Mouse (Mus musculus) gastrocnemius, postnatal 36 days (tissue): ENCODE measurements around the gene Rbpj. TPM values are rescaled to one million over a fixed set of nuclear protein-coding genes. Genes with fewer than 3 reads are reported as not detected.
"Not testable (repeated sequence)": the region's sequence is repeated elsewhere in the genome, so short reads cannot be mapped to it uniquely, and the experiment has no call there.

Experiments
- DNase-seq, 2 experiments: peaks; one replicate each; pipeline ENCODE4 v3.0.0; 2022
- intact Hi-C: fragments of 180-260 bp; cut with DNase I; formaldehyde crosslinking; loops from one replicate; pipeline ENCODE4 v1.15.1; 2025
- total RNA-seq, 2 experiments: library from RNA; stranded (reverse); gene quantifications; 2 replicates each; pipeline ENCODE4 v1.2.3; 2021

Rbpj gene
- total RNA-seq, 2 experiments from 2014 or later, result 14.1 to 23.8 TPM

GRCm38 (mm10) chr5:53543399-53543798, 77.4 kb downstream of the Rbpj start:
- intact Hi-C loops, result no loop called here
- no peak for DNase-seq

DNA sequence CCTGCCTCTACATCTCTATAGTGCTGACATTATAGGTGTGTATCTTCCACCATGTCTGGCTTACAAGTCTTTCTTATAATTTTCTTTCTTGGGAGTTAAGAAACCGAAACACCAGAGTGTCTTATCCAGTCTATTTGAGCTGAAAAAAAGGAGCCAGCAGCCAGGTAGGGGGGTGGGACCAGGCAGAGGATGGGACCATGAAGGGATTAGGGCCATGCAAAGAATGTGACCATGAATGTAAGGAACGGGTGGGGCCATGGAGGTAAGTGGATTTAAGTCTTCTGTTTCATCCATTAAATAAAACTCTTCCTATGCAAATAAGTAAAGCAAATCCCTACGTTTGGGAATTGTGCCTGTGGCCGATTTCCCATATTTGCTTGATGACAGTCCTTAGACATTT, 78.0 kb downstream of the Rbpj start:
- DNase-seq, result no peak
- intact Hi-C loops, result no loop called here

DNA sequence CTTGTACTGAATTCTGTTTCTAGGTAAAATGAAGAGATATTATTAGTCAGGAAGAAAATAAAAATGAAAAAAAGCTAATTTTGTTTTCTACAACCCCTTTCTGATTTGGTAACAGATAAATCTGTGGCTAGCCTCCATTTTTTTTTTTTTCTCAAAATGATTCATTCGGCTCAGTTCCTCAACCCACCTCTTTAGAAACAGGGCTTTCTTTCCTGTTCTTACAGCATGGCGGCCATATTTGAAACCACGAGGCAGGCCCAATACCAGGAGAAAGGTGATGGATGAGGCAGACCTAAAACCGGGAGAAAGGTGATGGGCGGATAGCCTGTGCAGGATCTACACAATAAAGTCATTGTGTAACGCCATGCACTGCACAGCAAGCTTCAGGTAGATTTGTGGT, 80.5 kb downstream of the Rbpj start:
- no peak for DNase-seq
- intact Hi-C loops, result no loop called here

DNA sequence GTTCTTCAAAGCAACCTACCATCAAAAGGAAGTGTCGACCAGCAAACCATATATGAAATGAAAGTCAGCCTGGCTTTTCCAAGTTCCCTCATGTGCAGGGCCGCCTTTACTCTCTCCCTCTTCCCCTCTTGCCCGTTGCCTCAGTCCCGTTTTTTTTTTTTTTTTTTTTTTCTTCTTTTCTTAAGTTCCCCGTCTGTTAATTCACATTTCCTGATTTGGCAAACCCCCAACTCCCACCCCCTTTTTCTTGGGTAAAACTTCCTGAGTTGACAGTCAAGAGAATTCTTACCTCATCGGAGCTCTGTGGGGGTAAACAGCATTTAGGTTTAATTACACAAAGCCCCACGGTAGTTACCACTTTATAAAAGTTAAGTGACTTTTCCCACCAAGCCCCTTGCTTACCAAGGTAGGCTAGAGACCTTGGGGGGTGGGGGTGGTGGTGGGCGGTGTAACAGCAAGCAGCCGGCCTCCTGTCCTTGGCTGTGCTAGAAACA, 81.1 kb downstream of the Rbpj start:
- intact Hi-C loops, result no loop called here
- DNase-seq, result no peak

GRCm38 (mm10) chr5:53550329-53550728, 84.4 kb downstream of the Rbpj start:
- DNase-seq, intact Hi-C loops: not testable (repeated sequence)

- intact Hi-C loops, result no loop called here
These were observed 85.4 kb downstream of the Rbpj start for GRCm38 (mm10) chr5:53551394-53551793.

GRCm38 (mm10) chr5:53551910-53552309, 86.0 kb downstream of the Rbpj start:
- no peak for DNase-seq
- intact Hi-C loops, result no loop called here

More at GRCm38 (mm10) chr5:53551394-53551793, 85.4 kb downstream of the Rbpj start:
- no peak for DNase-seq

- no peak for DNase-seq
- intact Hi-C loops, result no loop called here
These were observed 87.3 kb downstream of the Rbpj start for GRCm38 (mm10) chr5:53553281-53553680.

DNA sequence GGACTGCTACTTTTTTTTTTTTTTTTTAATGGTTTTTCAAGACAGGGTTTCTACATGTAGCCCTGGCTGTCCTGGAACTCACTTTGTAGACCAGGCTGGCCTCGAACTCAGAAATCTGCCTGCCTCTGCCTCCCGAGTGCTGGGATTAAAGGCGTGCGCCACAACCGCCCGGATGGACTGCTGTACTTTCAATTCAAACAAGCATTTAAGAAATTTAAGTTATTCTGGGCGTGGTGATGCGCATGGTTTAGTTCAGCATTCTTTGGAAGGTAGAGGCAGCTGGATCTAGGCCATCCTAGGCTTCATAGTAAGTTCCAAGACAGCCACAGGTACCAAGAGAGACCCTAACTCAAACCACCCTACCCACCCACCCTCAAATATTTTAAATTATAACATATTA, 88.2 kb downstream of the Rbpj start:
- intact Hi-C loops, result no loop called here
- DNase-seq, result no peak

DNA sequence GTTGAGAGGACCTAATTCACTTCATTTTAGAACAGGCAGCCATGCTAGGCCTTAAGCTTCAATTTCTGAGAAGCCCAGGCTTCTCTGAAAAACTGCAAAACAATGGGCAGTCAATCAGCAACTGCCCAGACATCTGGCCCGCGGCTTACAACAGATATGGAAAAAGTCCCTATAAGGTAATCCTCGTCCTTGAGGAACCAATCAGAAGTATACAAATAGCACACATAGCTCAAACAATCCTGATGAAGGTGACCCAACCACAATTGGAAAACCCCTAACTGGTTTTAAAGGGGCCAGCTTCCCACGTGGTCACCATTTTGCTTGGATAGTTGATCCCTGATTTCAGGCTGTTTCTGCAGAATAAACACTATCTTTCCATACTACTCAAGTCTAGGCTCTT, 89.0 kb downstream of the Rbpj start:
- no peak for DNase-seq
- intact Hi-C loops, result no loop called here

GRCm38 (mm10) chr5:53555474-53555873, 89.5 kb downstream of the Rbpj start:
- intact Hi-C loops, result no loop called here
- no peak for DNase-seq

GRCm38 (mm10) chr5:53555929-53556328, 90.0 kb downstream of the Rbpj start:
- no peak for DNase-seq
- intact Hi-C loops, result no loop called here

GRCm38 (mm10) chr5:53557544-53558260, 91.8 kb downstream of the Rbpj start:
- DNase-seq, result no peak
- intact Hi-C loops, result no loop called here

- DNase-seq, result no peak
- intact Hi-C loops, result no loop called here
These were observed 95.2 kb downstream of the Rbpj start for GRCm38 (mm10) chr5:53561160-53561559.

DNA sequence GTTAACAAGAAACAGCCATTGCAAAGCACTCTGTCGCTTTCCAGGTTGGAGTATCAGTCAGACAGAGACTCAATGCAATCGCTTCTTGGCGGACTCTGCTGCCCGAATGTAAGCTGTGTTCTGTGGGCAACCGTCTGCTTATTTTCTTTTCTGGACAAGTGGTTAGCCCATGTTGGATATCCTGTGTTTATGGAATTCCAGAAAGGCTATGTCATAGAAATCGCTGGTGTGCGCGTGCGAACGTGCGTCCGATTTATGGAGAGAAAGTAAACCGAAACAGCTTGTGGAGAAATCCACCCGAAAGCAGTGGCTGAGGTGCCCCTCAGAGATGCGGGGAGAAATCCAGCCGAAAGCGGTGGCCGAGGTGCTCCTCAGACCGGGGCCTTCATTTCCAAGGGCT, 98.4 kb downstream of the Rbpj start:
- DNase-seq, result no peak
- intact Hi-C loops, result no loop called here

GRCm38 (mm10) chr5:53565213-53565794, 99.4 kb downstream of the Rbpj start:
- intact Hi-C loops, result no loop called here
- DNase-seq, result no peak

GRCm38 (mm10) chr5:53566485-53567083, 100.6 kb downstream of the Rbpj start:
- no peak for DNase-seq
- intact Hi-C loops, result no loop called here

GRCm38 (mm10) chr5:53572496-53572895, 106.5 kb downstream of the Rbpj start:
- intact Hi-C loops, result no loop called here
- no peak for DNase-seq

GRCm38 (mm10) chr5:53574883-53575442, 109.0 kb downstream of the Rbpj start:
- intact Hi-C loops, result no loop called here
- DNase-seq, result no peak

DNA sequence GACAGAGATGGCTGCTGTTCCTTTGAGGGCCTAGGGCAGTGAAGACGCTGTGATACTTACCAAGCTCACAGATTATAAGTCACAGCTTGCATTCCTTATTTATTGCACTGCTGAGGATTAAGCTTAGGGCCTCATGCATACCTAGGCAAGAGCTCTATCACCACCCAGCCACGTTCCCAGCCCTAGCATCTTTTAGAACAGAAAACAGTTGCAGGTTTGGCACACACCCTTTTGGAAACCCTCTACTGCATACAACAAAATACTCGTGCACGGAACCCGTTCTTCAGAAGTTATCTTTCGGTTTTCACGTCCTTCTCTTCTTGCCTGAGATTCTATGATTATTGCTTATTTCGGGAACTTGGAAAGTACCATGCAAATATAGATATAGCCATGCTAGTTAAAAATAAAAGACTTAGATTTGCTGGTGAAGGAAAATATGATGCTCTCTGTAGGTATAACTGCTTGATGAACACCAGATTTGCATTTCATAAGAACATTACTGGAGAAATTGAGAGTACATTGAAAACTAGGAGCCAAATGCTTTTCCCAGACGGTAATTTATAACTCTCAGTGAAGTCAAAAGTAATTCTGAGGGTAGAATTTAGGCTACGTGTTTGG, 111.4 kb downstream of the Rbpj start:
- intact Hi-C loops, result no loop called here
- no peak for DNase-seq
